Mouse (Mus musculus): ENCODE results near the gene Rnf167.

Rnf167 gene

DNA sequence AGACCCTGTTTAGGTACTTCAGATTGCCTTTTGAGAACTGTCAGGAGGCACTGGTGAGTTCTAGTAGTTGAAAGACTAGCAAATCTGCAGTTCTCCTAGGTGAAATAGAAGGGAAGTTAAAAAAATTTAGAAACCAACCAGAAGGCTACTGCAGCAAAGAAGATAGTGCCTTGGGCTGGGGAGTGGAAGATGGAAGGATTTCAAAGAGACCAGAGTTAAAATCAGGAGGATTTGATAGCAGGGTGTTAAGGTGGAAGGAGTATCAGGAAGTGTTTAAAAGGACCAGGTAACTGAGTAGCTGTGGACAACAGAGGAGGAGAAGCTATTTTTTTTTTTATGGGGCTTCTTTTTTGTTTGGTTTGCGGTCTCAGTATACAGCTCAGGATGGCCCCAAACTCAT, 9.3 kb upstream of the Rnf167 start:
- DNase-seq (ENCODE audit: extremely low read depth, low read depth): no peak

- DNase-seq (ENCODE audit: extremely low read depth, low read depth): no peak
Observed at GRCm38 (mm10) chr11:70638293-70638692, 8.7 kb upstream of the Rnf167 start.

DNA sequence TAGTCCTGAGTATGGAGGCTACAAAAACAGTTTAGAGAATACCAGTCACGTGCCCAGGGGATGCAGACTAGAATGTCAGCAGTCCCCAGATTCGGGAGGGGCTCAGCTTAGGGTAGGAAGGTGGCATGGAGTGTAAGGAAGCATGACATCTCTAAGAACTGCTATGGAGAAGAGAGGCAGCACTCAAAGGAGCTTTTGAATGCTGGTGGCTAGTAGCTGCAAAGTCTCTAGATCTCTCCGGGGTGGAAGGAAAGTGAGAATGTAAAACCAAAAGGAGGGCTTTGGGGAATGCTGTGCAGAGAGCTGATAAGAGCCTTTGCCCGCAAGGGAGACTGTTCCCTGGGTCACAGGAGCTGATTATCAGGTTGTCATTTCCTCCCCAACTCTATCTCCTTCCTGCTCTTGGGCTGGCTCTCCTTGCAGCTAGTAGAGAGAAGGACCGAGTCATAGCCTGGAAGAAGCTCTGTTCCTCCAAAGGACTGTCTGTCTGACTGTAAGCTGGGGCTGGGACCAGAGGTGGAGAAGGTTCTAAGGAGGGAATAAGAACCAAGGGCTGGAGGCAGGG, 8.2 kb upstream of the Rnf167 start, which contains the start of gene Gp1ba:
TSS of gene Gp1ba (plus strand) at position 409 of the 565 bp plus-strand sequence.
- DNase-seq (ENCODE audit: extremely low read depth, low read depth): peak; percentile 98

DNA sequence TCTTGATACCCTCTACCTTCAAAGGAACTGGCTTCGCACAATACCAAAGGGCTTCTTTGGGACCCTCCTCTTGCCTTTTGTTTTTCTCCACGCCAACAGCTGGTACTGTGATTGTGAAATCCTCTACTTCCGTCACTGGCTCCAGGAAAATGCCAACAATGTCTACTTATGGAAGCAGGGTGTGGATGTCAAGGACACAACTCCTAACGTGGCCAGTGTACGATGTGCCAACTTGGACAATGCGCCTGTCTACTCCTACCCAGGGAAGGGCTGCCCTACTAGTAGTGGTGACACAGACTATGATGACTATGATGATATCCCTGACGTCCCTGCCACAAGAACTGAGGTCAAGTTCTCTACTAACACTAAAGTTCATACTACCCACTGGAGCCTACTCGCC, 7.1 kb upstream of the Rnf167 start:
- DNase-seq (ENCODE audit: extremely low read depth, low read depth): no peak

- DNase-seq (ENCODE audit: extremely low read depth, low read depth): no peak
Observed at GRCm38 (mm10) chr11:70641241-70641640, 5.8 kb upstream of the Rnf167 start.

GRCm38 (mm10) chr11:70643051-70643450, 4.0 kb upstream of the Rnf167 start:
- DNase-seq (ENCODE audit: extremely low read depth, low read depth): no peak

DNA sequence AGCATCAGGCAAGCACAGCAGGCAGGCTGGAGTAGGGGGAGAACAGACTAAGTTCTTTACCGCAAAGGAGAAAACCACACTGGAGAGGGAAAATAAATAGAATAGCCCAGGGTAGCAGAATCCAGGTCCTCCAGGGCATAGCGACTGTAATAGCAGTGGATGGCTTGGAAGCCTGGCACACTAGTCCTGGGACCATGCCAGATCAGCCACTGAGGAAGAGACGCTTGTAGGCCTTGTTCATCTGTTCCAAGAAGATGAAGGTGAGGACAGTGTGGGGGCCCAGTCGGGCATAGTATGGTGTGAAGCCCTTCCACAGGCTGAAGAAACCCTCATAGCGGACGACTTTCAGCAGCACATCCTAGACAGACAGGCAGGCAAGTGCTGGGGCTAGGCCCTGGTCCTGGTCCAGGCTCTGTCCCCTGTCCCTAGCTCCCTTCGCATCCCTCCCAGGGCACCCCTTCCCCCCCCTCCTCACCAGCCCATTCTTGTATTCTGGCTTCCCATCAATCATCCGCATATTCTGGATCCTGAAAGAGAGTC, 2.4 kb upstream of the Rnf167 start:
- no peak for DNase-seq (ENCODE audit: extremely low read depth, low read depth)

DNA sequence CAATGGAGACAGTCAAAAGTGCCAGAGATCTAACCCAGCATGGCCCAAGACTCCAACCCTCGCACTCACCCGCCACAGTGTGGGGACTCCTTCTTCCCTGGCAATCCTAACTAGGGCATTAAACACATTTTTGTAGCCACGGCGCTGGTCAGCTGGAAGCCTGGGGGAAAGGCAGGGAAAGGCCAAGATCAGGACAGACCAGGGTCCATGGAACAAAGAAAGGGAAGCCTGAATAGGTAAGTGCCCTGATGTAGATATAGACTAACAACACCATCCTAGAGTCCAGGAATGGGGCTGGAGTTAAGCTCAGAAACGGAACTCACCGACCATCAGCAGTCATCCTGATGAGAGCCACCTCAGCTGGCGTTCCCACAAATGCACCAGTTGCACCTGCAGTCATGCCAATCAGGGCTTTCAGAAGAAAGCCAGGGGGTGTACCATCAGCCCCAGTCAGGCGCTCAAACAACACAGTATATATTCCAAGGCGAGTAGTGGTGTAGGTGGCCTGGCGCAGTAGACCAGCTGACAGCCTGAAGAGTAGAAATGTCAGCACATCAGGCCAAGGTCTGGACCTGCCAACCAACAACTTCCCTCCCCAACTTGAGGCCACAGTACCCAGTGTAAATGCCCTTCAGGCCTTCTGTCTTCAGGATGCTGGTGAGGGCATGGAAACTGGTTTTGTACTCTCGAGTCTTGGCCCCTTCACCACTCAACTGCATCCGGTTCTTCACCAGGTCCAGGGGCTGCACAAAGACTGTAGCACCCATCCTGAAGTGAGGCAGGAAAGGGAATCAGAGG, 1.4 kb upstream of the Rnf167 start:
- DNase-seq (ENCODE audit: extremely low read depth, low read depth): no peak

GRCm38 (mm10) chr11:70646259-70646555, 828 bp upstream of the Rnf167 start:
- no peak for DNase-seq (ENCODE audit: extremely low read depth, low read depth)

- DNase-seq (ENCODE audit: extremely low read depth, low read depth): no peak
Observed at GRCm38 (mm10) chr11:70647716-70648420, 833 bp downstream of the Rnf167 start.

DNA sequence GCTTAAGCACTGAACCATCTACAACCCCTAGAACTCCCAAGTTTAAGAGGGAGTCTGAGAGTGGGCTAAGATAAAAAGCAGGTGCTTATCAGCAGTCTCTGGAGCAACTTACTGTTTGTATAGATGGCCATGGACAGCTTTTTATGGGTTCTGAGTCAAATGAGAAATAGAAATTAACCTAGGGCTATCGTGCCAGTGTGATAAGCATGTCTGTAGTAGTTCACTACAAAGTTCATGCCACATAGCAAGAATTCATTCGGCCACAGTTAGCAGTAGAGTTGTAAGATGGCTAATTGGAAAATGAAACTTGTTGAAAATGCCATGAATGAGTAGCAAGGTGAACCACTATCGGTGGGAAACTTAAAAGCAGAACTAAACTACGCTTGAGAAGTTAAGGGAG, 1.5 kb downstream of the Rnf167 start:
- peak; percentile 62 for DNase-seq (ENCODE audit: extremely low read depth, low read depth)

GRCm38 (mm10) chr11:70649185-70649734, 2.2 kb downstream of the Rnf167 start:
- no peak for DNase-seq (ENCODE audit: extremely low read depth, low read depth)

DNA sequence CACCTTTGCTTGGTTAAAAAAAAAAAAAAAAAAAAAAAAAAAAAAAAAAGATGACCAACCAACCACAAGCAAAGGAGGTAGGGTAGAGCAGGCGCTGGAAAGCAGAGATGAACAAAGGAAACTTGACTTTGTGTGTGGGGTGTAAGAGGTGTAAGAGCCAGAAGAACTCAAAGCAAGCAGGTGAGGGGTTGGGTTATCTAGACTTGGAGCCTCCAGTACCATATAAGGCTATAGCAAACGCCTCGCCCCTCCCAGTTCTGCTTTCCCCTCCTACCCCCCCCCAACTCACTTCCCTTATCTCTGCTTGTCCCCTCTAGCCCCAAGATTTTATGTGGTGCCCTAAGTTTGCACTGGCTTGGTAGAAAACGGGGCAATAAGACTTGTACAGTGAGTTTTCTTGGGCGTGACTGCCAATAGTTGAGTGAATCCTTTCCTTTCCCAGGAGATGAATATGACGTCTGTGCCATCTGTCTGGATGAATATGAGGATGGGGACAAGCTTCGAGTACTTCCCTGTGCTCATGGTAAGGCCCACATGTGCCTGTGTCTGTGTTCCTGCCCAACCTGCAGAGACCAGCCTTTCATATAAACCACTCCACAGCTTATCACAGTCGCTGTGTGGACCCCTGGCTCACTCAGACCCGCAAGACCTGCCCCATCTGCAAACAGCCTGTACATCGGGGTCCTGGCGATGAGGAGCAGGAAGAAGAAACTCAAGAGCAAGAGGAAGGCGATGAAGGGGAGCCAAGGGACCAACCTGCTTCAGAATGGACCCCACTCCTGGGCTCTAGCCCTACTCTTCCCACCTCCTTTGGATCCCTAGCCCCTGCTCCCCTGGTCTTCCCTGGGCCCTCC, 3.5 kb downstream of the Rnf167 start:
- DNase-seq (ENCODE audit: extremely low read depth, low read depth): peak; percentile 88

DNA sequence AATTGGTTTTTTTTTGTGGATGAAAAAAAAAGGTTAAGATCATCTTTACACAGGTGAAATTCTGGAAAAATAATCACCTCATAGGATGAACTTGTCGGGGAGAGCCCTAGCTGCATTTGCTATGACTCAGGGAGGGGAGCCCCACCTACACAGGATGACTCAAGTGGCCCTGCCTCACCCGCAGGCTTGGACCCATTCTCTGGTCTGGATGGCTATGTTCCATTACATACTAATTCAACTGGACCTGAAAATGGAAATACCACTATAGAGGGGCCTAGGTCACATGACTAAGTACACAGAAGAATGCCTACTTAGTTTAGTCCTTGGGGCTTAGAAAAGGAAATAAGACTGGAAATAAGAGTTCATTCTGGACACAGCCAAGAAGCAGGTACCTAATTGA, 4.4 kb downstream of the Rnf167 start:
- DNase-seq (ENCODE audit: extremely low read depth, low read depth): no peak

GRCm38 (mm10) chr11:70652029-70652883, 5.2 kb downstream of the Rnf167 start:
- no peak for DNase-seq (ENCODE audit: extremely low read depth, low read depth)

DNA sequence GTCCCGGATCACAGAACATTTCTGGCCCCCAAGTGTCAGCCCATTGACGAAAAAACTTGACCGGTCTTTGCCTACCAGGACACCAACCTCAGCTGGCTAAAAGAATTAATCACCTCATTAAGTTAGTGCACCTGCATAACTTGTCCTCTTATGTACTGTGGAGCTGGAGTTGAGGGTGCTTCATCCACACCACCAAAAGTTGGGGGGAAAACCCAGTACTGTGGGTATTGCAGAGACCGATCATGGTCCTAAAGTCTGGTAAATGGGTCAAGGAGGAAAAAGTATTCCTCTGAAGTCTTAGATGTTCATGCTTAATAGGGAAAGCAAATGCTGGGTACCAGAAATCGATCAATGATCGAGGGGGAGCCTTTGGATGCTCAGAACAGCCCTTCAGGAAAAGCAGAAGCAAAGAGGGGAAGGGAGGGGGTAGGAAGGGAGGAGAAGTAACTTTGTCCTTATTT, 5.9 kb downstream of the Rnf167 start:
- DNase-seq (ENCODE audit: extremely low read depth, low read depth): peak; percentile 73

GRCm38 (mm10) chr11:70653345-70654197, 6.5 kb downstream of the Rnf167 start:
- no peak for DNase-seq (ENCODE audit: extremely low read depth, low read depth)

DNA sequence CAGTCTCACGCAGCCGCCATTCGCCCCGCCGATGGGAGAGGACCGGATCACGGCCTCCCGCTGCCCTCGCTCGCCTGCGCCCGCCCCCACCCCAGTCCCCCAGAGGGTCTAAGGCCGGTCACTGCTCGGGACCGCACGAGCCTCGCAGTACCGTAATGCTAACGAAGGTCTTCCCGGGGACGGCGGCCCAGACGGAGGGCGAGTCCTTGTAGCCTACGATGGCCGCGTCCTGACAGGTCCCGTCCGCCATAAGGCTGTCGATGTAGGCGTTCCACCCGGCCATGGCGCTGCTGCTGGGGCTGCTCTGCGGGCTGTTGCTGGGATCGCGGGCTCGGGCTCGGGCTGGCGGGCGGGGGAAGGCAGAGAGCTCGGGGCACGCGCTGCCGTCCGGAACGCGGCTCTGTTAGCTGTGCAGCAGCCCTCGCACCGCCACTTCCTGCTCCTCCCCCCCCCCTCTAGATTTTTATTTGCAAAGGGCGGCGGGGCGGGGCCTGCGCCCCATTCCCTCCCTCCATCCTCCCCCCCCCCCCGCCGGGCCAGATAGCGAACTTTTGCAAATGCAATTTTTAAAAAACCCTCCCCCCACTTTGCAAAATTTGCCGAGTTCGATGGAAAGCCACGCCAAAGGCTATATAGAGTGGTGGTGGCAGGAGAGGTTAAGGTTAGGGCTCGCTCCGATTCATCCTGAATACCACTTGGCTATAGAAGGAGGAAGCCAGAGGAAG, 7.3 kb downstream of the Rnf167 start, which contains the start of gene Pfn1:
TSS of gene Pfn1 (minus strand) at position 447 of the 725 bp plus-strand sequence.
- peak; percentile 74 for DNase-seq (ENCODE audit: extremely low read depth, low read depth)
